19 mouse cellular contexts compared by ENCODE assay signal in genomic region chr14:7957049-7957448, GRCm38 (mm10). TPM values are rescaled to one million over a fixed set of nuclear protein-coding genes. Genes with fewer than 3 reads are reported as not detected.
DNase-seq lines count a peak whose midpoint lies in the region; ATAC-seq and TF ChIP-seq lines count a peak whose summit lies in the region.
"Had no signal": no experiment of that assay in that cellular context is flagged by ENCODE, and none has a peak within 500 bp of the region (broad histone marks: within the 10 kb centered on the region; RNA-seq: fewer than 3 reads in every experiment).

Gm45521 (plus strand) TSS chr14:7957288.

- H3K4me1 ChIP-seq in hindbrain, embryonic 11.5 days (replicated peaks; ENCODE audit: control insufficient read depth, insufficient read depth, low read length) = no peaks in the 10 kb centered on the region
- H3K4me1 ChIP-seq in hindbrain, embryonic 13.5 days (replicated peaks) = peaks cover 11% of the 10 kb centered on the region
- peaks cover 28% of the 10 kb centered on the region for H3K4me1 ChIP-seq in embryonic facial prominence, embryonic 10.5 days
- no peaks in the 10 kb centered on the region for H3K4me1 ChIP-seq in hindbrain, postnatal 0 days (ENCODE audit: insufficient read depth, low read length)
- no peaks in the 10 kb centered on the region; the same call in 1 of the 2 replicates for H3K4me1 ChIP-seq in neural tube, embryonic 11.5 days (ENCODE audit: control insufficient read depth, insufficient read depth, low read length)

- WGBS in hindbrain, embryonic 11.5 days = 45% methylated on average over 9 of the region's 9 CpGs
- 40% methylated on average over 9 of the region's 9 CpGs for WGBS in hindbrain, embryonic 13.5 days
- WGBS in embryonic facial prominence, embryonic 10.5 days = 54% methylated on average over 9 of the region's 9 CpGs
- WGBS in hindbrain, postnatal 0 days = 43% methylated on average over 9 of the region's 9 CpGs
- WGBS in neural tube, embryonic 11.5 days = 45% methylated on average over 9 of the region's 9 CpGs

- H3K36me3 ChIP-seq in hindbrain, embryonic 11.5 days (ENCODE audit: control insufficient read depth, insufficient read depth, low read length) = no peaks in the 10 kb centered on the region
- H3K36me3 ChIP-seq in hindbrain, embryonic 13.5 days = no peaks in the 10 kb centered on the region
- no peaks in the 10 kb centered on the region for H3K36me3 ChIP-seq in embryonic facial prominence, embryonic 10.5 days (replicated peaks)
- H3K36me3 ChIP-seq in hindbrain, postnatal 0 days (ENCODE audit: insufficient read depth, low read length) = no peaks in the 10 kb centered on the region
- H3K36me3 ChIP-seq in neural tube, embryonic 11.5 days (ENCODE audit: control insufficient read depth, insufficient read depth, low read length) = no peaks in the 10 kb centered on the region

- H3K4me2 ChIP-seq in hindbrain, embryonic 11.5 days (replicated peaks; ENCODE audit: low read depth, low read length) = no peak within 1 kb of the TSS
- H3K4me2 ChIP-seq in hindbrain, embryonic 13.5 days = no peak within 1 kb of the TSS
- no peak within 1 kb of the TSS for H3K4me2 ChIP-seq in hindbrain, postnatal 0 days (ENCODE audit: low read depth, low read length)
- no peak within 1 kb of the TSS for H3K4me2 ChIP-seq in neural tube, embryonic 11.5 days (ENCODE audit: low read depth)

- H3K9me3 ChIP-seq in hindbrain, embryonic 11.5 days (ENCODE audit: control insufficient read depth, low read length) = no peaks in the 10 kb centered on the region
- H3K9me3 ChIP-seq in hindbrain, embryonic 13.5 days = no peaks in the 10 kb centered on the region
- no peaks in the 10 kb centered on the region for H3K9me3 ChIP-seq in embryonic facial prominence, embryonic 10.5 days
- H3K9me3 ChIP-seq in hindbrain, postnatal 0 days (ENCODE audit: low read length) = no peaks in the 10 kb centered on the region
- H3K9me3 ChIP-seq in neural tube, embryonic 11.5 days (ENCODE audit: control insufficient read depth, low read length) = no peaks in the 10 kb centered on the region

- no peak within 1 kb of the TSS for H3K9ac ChIP-seq in hindbrain, embryonic 11.5 days (ENCODE audit: low read depth, low read length)
- no peak within 1 kb of the TSS for H3K9ac ChIP-seq in hindbrain, embryonic 13.5 days
- H3K9ac ChIP-seq in hindbrain, postnatal 0 days (replicated peaks; ENCODE audit: low read length) = no peak within 1 kb of the TSS
- no peak within 1 kb of the TSS for H3K9ac ChIP-seq in neural tube, embryonic 11.5 days (ENCODE audit: low read length)

- no peaks in the 10 kb centered on the region for H3K27me3 ChIP-seq in hindbrain, embryonic 11.5 days (ENCODE audit: control insufficient read depth, insufficient read depth, low read length)
- no peaks in the 10 kb centered on the region for H3K27me3 ChIP-seq in hindbrain, embryonic 13.5 days
- H3K27me3 ChIP-seq in embryonic facial prominence, embryonic 10.5 days (replicated peaks; ENCODE audit: low read depth, poor library complexity, severe bottlenecking) = no peaks in the 10 kb centered on the region
- H3K27me3 ChIP-seq in hindbrain, postnatal 0 days (ENCODE audit: insufficient read depth, low read length) = no peaks in the 10 kb centered on the region
- no peaks in the 10 kb centered on the region for H3K27me3 ChIP-seq in neural tube, embryonic 11.5 days (ENCODE audit: control insufficient read depth, insufficient read depth, low read length)
- H3K27me3 ChIP-seq: Patski had no signal

- TF ChIP-seq CTCF in hindbrain, postnatal 0 days (IDR thresholded peaks at IDR 0.05; ENCODE audit: low read depth) = no peak

- DNase-seq in hindbrain, embryonic 11.5 days (ENCODE audit: low spot score) = peak; percentile 18
- DNase-seq in embryonic facial prominence, embryonic 10.5 days (ENCODE audit: low spot score) = peak; percentile 43
- peak; percentile 40 for DNase-seq in hindbrain, postnatal 0 days (ENCODE audit: low spot score)
- DNase-seq in neural tube, embryonic 11.5 days (ENCODE audit: low spot score) = no peak
- DNase-seq in adrenal gland, postnatal 4 days (ENCODE audit: low spot score in 2 of 2) = no peak
- no peak for DNase-seq in layer of hippocampus, adult 9-11 months
- no peak for DNase-seq in left cerebral cortex, postnatal 36 days (ENCODE audit: low spot score in 2 of 2)
- DNase-seq: adrenal gland, postnatal 25 days; cerebellum, adult 11 months; kidney, postnatal 25 days; lung, postnatal 36 days; right cerebral cortex, adult 18-20 months; thymus, postnatal 4 days had no signal

- intact Hi-C loops in left cerebral cortex, postnatal 36 days (cut with DNase I) = no loop called here

- H3K4me3 ChIP-seq in hindbrain, embryonic 11.5 days (ENCODE audit: low read depth, low read length) = no peak within 1 kb of the TSS
- no peak within 1 kb of the TSS for H3K4me3 ChIP-seq in hindbrain, embryonic 13.5 days
- no peak within 1 kb of the TSS for H3K4me3 ChIP-seq in embryonic facial prominence, embryonic 10.5 days
- no peak within 1 kb of the TSS for H3K4me3 ChIP-seq in hindbrain, postnatal 0 days (ENCODE audit: low read length)
- H3K4me3 ChIP-seq in neural tube, embryonic 11.5 days (ENCODE audit: low read depth, low read length) = no peak within 1 kb of the TSS
- H3K4me3 ChIP-seq: myocyte had no signal

- no peak within 1 kb of the TSS for H3K27ac ChIP-seq in hindbrain, embryonic 11.5 days (ENCODE audit: low read depth, low read length)
- no peak within 1 kb of the TSS for H3K27ac ChIP-seq in hindbrain, embryonic 13.5 days
- peak within 1 kb of the TSS; percentile 24; the same call in 1 of the 2 replicates for H3K27ac ChIP-seq in embryonic facial prominence, embryonic 10.5 days (replicated peaks)
- H3K27ac ChIP-seq in hindbrain, postnatal 0 days = no peak within 1 kb of the TSS
- H3K27ac ChIP-seq in neural tube, embryonic 11.5 days (ENCODE audit: low read depth, low read length) = no peak within 1 kb of the TSS

- ATAC-seq in hindbrain, embryonic 11.5 days (ENCODE audit: low FRiP score) = peak; percentile 58; the same call in 1 of the 2 replicates
- no peak; the same call in 1 of the 2 replicates for ATAC-seq in hindbrain, embryonic 13.5 days (ENCODE audit: low FRiP score)
- ATAC-seq in hindbrain, postnatal 0 days = peak; percentile 49
- peak; percentile 56 for ATAC-seq in neural tube, embryonic 11.5 days (ENCODE audit: insufficient read depth, low FRiP score, low TSS enrichment)
- ATAC-seq: Patski had no signal

RNA-seq across cellular contexts. Expression of gene Gm45521, which starts in this region (rescaled TPM):
- polyA plus RNA-seq in hindbrain, embryonic 11.5 days (2014; fragmentation: Nextera tagmentation; extraction: Ambion mirVana) = 0.63 TPM in 1 of 2 replicates, not detected in the other
- 0.26 and 1.0 TPM in 2 replicates for polyA plus RNA-seq in hindbrain, embryonic 13.5 days (2015; fragmentation: Nextera tagmentation; extraction: Ambion mirVana)
- 0.48 TPM in 1 of 2 replicates, not detected in the other for polyA plus RNA-seq in embryonic facial prominence, embryonic 10.5 days (2016; fragmentation: Nextera tagmentation; extraction: Ambion mirVana)
- not detected in 2 replicates for total RNA-seq in hindbrain, postnatal 0 days (2014; rRNA removed)
- 0.23 TPM in 1 of 2 replicates, not detected in the other for polyA plus RNA-seq in hindbrain, postnatal 0 days (2015; fragmentation: Nextera tagmentation; extraction: Ambion mirVana)
- not detected in 2 replicates for polyA plus RNA-seq in neural tube, embryonic 11.5 days (2014; fragmentation: Nextera tagmentation; extraction: Ambion mirVana)
- total RNA-seq in adrenal gland, postnatal 4 days (2021) = not detected
- total RNA-seq in left cerebral cortex, postnatal 36 days (2021) = not detected
- total RNA-seq: adrenal gland, postnatal 25 days; liver, adult 2 months had no signal
- polyA plus RNA-seq: C2C12; frontal cortex, adult 2 months; liver, adult 2 months; myocyte; Patski had no signal

Comparison
In these comparisons a context has a peak if more than half of its experiments do, and no peak if none do; other contexts are left out.
1. Peak in DNase-seq and ATAC-seq in hindbrain, embryonic 11.5 days; RNA of the gene not detected or under 1 TPM.
2. Peak in DNase-seq and H3K27ac ChIP-seq in embryonic facial prominence, embryonic 10.5 days; RNA of the gene not detected or under 1 TPM.
3. Peak in DNase-seq and ATAC-seq in hindbrain, postnatal 0 days; RNA of the gene not detected or under 1 TPM.
4. Peak in ATAC-seq in neural tube, embryonic 11.5 days; RNA of the gene not detected or under 1 TPM.